Mouse (Mus musculus): ENCODE data around the gene Stx8. TPM values are rescaled to one million over a fixed set of nuclear protein-coding genes. Genes with fewer than 3 reads are reported as not detected.

Gene Stx8
- total RNA-seq, 2 experiments from 2014 or later, result 26.2 to 29.9 TPM

DNA sequence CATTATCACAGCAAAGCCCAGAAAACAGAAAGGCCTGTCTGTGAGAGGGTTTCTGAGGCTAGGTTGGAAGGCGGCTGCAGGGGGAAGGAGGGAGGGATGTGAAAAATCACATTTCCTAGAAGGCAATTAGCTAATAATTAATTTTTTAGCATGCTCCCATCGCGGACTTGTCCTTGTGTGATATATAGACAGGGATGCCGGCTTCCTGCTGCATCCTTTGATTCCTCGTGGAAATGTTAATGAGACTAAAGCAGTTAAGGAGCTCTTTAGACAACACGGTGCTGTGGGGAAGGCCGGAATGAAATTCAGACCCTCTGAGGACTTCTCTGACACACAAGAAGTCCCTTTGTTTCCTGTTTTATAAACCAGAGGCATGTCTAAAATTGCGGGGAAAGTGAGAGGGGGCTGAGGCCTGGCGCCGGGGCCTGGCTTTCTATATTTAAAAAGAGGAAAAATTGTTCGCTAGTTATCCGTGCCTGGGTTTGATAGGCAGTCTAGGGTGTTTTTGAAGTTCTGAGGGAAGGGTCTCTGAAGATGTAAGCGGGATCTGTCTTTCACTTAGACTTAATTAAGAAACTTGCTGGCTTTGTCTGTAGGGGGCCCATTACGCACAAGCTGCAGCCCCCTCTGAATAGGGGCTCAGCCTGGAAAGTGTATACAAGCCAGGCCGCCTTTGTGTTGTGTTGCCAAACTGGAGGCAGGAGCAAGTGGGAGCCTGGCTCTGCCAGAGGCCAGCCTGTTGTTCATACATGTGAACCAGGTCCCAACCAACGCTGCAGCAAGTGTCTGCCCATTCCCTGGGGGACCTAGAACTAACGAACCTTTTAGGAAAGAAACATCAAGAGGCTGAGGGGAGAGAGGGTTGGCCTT lies 179.8 kb downstream of the Stx8 start:
- no peak for DNase-seq

DNA sequence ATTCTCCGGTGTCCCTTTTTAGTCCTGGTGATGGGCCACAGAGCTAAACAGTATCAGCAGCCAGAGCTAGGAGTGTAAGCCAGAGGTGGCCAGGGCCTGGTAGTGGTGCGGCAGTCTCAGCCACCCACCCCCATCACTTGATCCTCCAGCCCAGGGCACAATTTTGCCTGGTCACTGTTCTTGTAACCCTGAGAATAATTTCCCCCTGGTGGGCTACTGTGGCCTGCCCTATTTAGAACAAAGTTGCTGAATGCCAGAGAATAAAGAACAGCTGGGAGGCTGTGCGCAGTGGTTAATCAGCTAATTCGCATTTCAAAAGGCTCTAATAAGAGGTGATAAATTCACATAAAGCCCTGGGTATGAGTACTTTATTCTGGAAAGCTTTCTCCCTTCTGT lies 180.5 kb downstream of the Stx8 start:
- DNase-seq, result no peak

DNA sequence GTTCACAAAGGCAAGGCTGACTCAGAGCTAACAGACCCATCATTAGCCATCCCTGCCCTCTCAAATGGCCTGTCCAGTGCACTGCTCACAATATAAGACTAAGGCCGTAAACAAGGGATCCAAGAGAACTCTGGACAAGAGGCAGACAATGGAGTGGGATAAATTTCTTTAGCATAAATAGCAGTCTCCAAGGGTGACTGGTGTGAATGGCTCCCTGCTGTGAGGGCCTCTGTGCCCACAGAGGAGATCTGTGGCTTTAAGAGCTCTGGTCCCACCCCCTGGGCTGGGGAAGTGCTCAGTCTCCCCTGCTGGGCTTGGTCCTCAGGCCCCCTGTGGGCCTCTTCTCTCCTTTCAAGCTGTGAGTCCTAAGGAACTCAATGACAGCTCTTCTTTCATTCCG lies 184.9 kb downstream of the Stx8 start:
- no peak for DNase-seq

DNA sequence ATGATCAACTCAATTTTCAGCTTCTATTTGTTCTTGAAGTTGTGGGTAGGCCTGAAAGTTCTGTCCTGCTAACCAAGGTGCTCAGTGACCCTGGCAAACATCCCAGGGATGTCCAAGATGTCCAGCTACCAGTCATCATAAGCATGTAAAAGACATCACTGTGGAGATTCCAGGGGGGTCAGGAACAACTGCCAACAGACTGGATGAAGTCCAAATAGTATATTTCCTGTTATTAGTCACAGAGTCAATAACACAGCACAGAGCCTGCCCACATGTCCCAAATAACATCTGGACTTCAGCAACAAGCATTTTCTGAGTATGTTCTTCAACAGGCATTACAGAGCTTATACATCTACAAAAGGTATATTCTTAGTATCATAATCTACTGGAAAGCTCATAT lies 189.8 kb downstream of the Stx8 start:
- no peak for DNase-seq

DNA sequence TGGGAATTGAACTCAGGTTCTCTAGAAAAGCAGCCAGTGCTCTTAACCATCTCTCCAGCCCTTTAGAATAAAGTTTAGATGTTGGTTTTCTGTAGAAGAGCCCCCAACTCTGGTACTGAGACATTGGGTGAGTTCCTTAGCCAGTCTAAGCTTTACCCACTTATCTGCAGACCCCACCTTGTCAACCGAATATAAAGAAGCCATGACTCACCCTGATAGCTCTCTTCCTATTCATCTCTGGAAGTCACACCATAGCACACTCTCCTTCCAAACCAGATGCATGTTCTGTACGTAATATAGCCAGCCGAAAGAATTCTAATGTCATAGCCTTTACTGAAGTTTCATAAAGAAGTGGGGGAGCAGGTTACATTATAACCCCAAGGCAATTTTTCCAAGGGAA lies 192.2 kb downstream of the Stx8 start:
- no peak for DNase-seq

DNA sequence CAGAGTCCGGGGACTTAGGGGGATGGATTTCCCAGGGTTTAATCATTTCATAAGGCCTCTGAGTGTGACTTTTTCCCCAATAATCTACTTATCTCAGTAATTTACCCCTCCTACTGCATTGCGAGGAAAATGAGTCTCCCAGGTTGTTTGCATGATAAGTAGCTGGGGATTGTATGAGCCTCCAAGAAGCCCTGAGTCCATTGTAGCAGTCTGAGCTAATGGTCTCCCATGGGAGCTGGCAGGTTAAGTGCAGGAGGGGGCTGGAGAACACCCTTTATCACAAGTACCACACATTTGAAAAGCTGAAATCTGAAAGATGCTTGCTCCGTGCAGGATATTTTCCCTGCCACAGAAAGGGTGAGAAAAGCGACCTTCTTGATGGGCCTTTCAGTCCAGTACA lies 193.9 kb downstream of the Stx8 start:
- no peak for DNase-seq

DNA sequence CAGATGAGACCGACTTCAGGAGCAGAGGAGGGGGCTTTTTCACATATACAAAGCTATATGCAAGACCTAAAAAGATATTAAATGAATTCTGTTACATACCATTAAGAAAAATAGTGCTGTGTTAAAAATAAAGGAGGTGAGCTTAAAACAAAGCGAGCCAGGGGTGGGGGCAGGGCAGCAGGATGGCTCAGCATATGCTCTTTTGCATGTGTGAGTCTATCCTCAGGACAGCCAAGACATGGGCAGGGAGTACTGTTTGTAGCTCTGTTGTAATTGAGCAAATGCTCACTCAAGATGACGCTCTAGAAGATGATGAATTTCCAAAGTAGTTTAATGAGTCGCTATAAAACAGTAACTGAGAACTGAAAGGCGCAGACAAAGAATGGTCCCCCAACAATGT lies 198.4 kb downstream of the Stx8 start:
- no peak for DNase-seq

DNA sequence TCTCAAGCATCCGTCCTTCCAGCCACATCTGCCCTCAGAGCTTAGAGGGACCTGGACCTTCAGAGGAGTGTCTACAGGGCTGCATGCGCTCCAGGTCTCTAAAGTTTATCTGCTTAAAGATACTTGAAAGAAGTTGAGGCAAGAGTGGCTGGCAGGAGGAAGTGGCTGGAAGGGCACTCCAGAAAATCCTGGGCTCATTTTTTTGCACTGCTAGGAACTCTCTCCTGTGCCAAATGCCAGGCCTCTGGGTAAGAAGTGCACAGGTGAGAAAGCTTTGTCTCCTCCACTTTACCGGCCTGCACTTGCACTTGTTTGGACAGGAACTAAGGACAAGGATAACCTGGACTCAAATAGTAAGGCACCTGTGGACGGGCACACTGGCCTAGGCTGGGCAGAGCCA lies 202.4 kb downstream of the Stx8 start:
- DNase-seq, result no peak

DNA sequence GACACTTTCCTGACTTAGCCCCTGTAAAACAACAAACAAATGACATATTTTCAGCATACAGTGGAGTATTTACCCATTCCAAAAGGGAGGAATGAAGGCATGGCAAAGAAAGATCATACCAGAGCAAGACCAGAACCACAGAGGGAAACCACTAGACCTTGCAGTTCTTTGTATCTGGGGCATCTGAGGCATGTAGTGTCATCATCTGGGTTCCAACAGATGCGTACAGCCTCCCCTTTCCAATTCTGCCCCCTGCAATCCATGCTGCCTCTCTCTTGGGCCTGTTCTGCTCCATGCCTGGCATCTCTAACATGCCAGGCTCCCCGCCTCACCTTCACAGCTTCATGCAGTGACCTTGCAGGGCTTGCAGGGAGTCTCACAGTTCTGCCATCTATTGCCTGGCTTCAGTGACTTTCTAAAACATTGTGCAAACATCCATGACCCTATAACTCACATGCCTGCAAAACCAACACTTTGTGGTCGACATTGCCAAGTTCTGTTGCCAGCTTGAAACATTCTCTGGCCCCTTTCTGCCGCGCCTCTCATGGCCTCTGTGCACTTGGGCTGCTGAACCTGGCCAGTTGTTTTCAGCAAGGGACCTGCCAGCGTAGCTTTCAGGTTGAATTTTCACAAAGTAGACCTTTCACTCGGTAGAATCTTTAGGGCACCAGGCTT lies 206.1 kb downstream of the Stx8 start:
- DNase-seq, result no peak

DNA sequence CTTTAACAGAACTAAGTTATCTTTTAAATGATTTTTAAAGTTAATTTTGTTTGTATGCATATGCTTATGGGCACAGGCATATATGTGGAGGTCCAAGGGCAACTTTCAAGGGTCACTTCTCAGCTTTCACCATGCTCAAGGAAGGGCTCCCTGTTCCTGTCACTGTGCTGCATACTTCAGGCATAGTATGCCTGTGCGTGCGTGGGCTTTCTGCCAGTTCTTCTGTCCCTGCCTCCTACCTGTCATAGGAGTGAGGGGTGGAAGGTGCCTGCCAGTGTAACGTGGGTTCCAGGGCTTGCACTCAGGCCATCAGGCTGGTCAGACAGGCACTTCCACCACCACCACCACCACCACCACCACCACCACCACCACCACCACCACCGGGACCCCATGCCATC lies 206.7 kb downstream of the Stx8 start:
- DNase-seq, result no peak

DNA sequence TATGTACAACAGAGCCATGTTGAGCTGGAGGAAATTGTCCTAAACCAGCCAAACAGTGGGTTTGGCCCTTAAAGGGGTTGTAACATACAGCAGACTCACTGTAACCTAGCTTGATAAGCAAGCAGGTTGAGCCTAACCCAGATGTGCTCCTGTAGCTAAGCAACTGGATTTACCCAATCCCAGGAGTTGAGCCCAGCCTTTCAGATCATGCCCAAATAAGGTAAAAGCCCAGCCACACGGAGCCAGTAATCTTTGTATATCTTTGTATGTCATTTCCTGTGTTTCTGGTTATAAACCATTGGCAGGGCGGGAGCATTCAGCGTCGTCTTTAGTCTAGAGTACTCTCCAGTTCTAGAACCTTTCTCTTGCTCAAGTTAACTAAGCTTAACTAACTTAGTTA lies 210.6 kb downstream of the Stx8 start:
- no peak for DNase-seq

DNA sequence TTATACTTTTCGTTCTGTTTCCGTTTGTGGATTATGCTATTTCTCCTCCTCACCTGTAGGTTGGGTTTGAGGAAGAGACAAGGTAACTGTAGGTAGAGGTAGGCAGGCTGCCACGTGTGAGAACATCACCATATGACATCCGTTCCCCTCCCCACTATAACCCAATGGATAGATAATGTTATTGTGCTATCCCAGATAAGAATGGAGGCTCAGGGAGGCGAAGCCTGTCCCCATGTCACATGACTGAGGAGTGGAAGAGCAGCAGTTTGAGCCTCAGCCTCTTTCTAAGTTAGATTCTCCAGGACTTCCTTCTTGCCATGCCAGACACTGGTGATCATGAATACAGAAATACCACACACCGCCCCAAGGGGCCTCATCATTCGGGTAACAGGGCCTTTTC lies 211.4 kb downstream of the Stx8 start:
- no peak for DNase-seq

DNA sequence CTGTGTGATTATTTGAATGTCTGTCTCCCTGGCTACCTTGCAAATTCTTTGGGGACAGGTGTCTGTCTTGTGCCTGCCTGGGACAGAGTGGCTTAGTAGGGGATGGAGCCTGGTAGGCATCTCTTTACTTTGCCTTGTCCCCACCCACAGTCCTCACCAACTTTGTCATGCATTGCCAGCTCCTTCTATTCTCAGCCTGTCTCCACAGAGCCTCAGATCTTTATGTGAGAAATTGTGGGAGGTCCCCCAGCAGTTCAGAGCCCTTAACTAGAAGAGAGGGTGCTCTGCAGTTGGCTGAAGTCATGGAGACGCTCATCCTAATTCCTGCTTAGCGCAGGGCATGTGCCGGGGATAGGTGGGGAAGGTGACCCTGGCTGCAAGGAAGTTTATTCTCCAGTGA lies 219.7 kb downstream of the Stx8 start:
- no peak for DNase-seq

DNA sequence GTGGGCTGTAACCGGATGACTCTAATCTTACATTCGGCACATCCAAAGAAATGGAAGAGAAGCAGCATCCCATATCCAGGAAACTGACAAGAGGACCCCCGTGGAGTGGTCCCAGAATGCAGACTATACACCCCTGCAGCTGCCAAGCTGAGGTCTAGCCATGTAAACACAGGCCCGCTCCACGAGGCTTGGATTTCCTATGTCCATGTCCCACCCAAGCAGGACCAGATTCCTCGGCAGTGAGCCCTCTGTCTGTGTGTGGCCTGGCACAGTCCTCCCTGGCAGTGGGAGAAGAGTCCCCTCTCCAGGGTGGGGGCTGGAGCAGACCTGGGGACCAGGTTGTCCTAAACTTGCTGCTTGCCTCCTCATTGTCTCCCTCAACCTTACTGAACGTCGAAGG lies 221.2 kb downstream of the Stx8 start:
- no peak for DNase-seq

DNA sequence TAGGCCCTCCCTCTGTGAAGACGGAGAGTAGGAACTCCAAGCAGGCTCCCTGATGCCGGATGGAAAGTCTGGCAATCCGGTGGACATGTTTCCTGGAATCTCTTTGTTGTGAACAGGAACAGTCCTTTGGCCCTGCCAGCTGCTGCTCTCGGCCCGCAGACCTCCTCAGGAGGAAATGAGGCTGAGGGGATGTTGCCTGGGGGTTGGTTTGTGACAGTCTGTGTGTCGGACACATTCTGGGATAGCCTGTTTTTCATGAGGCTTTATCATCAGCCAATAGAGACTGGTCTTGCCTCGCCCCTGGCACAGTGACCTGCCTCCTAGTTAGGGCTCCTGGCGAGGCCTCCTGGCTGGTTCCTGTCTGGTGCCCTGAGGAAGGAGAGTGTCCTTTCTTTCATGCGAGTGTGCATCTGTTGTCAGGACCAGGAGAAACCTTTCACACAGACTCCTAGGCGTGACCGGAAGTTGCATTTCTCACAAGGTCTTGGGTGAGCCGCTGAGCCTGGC lies 222.8 kb downstream of the Stx8 start:
- peak; percentile 42 to 56 for DNase-seq

DNA sequence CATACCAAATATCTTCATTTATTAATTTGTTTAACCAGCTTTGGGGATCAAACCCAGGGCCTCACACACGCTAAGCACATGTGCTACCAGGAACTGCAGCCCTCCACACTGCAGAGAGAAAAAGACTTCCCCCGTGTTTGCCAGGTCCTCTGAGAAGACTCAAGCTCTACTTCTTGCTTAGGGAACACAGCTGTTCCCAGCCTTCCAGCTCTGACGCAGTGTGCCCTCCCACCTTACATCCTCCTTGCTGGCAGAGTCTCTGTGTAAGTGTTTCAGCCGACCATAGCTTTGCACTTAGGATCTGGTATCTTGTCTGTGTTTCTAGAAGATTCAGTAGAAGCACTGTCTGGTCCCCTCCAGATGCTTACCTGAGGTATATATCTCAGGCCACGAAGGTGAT lies 224.9 kb downstream of the Stx8 start:
- DNase-seq, result no peak

DNA sequence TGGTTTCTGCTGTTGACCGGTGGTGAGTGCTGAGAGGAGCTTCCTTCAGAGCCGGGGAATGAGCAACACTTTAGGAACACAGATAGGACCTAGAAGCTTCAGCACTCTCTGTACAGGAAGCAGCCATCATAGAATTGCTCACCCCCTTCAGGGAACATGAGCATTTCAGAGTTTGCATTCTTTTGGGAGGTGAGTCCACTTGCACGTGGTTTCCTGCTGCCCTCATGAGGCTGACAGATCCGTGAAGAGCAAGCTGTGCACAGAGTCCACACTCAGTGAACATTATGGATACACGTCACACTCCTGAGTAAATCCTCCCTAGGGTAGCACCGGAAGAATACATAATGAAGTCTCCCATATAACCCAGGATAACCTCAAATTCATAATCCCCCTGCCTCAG lies 229.2 kb downstream of the Stx8 start:
- no peak for DNase-seq

DNA sequence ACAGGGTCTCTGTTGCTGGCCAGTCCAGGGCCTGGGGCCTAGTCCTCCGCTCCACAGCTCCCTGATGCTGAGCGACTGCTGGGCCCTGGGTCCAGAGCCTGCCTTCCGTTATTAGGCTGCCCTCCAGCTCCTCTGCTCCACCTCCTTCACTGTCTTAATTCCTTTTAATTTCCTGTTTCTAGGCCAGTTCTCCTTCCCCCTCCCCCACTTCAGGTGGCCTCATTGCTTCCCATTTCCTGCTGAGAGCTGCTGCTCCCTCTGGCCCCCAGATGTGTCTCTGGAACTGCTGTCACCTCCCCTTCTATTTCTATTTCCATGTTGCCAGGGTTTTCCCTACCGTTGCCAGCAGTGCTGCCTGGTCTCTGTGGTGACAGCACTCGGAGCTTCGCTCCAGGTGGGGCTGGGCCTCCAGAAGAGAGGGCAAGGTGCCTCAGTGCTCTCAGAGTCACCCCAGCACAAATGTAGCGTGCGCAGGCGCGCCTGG lies 229.7 kb downstream of the Stx8 start:
- DNase-seq, result no peak

DNA sequence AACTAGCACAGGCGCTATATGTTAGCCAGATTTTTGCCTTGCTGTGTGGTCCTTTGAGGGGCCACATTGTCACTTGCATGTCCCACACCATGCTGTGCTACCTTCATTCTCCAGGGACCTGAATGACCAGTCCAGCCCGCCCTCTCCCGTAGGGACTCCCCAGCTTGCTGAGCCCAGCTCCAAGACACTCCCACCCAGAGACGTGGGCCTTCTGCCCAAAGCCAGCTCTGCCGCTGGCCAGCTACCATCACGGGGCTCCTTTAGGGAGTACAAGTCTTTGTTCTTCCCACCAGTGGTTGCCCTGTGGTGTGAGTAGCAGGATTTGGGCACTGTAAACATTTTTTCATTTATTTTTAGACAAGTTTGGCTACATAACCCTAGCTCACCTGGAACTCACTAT lies 230.6 kb downstream of the Stx8 start:
- DNase-seq, result peak in 1 of 2 experiments; percentile 55

DNA sequence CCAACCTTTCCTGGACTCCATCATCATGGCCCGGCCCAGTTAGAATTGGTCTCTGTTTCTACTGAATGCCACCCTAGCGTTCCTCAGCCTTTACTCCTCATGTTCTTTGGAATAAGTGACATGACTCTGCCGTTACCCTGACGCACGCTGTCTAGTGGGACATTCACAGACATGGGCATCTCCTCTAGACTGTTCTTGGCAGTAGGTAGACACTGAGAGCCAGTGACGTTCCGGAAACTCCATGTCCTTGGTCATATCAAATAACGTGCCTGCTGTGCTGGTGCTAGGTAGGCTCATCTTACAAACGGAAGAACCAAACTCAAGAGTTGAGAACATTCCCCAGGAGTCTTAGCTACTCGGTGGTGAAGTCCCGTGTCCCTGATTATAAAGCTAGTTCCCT lies 231.5 kb downstream of the Stx8 start:
- no peak for DNase-seq

DNA sequence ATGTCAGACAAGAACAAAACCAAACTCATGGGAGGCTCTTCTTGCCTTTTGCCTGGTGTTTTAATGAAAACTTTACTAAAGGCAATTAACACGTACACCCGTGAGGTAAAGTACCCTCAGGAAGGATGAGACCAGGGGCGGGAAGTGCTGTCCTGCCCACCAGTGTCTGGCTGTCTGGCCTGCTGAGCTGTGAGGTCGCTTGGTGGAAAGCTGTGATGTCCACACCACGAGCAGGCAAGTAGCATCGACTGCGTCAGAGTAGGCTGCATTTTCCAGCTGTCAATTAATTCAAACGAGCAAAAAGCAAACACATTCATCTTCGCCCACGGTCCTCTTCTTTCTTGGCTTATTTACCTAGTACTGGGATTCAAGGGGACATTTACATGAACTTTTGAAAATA lies 232.7 kb downstream of the Stx8 start:
- DNase-seq, result no peak

DNA sequence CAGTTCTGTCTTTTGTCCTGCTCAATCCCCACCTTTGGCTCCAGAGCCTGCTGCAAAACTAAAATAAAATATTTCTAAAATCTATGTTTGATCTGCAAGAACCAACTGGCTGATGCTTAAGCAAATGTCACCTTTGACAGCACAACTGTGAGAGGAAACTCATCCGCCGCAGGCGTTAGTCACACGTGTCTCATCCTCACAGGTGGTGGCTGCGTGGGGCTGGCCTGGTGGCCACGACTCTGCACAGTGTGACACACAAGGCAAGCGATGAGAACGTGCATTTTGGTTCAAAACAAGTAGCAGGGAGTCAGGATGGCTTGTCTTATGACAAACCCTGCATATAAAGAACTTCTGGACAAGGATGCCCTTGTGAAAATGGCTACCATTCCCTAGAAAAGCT lies 233.1 kb downstream of the Stx8 start:
- no peak for DNase-seq

DNA sequence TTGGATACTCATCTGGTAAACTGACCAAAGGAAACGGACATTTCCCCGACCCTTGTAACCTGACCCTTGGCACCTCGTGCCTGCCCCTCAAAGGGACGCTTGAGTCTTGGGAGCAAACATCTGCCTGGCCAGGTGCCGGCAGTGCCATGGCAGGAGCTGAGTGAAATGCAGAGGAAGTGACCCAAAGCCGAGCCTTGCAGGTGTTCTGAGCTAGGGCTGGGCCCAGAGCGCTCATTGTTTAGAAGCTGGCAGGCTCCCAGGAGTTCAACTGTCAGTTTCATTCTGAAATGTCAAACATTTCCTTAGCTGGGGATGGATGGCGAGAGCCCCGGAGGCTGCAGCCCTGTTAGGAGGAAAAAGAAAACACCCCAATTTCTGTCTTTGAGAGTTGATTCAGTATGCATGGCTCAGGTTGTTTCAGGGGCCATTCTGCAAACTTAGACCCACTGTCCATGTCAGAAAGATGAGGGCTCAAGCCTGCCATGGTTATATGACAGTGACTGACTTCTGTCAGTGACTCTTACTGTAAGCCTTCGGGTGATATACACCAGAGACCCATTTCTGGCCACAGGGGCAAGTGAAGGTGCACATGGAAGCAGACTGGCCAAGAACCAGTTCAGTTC lies 233.9 kb downstream of the Stx8 start:
- DNase-seq, result peak in 1 of 2 experiments; percentile 53

All from heart, adult 18-20 months (tissue).